In genomic region chr8:117479996-117480395, GRCm38 (mm10) we compare ENCODE assay signal across 20 mouse cellular contexts.
"Had no signal": no experiment of that assay in that cellular context is flagged by ENCODE, and none has a peak within 500 bp of the region (broad histone marks: within the 10 kb centered on the region; RNA-seq: fewer than 3 reads in every experiment).

No protein-coding gene starts in this region.

- H3K27me3 ChIP-seq: limb, embryonic 12.5 days; limb, embryonic 15.5 days; lung, embryonic 15.5 days; midbrain, embryonic 12.5 days; midbrain, embryonic 15.5 days; neural tube, embryonic 13.5 days had no signal

- H3K9me3 ChIP-seq: limb, embryonic 12.5 days; limb, embryonic 15.5 days; lung, embryonic 15.5 days; midbrain, embryonic 12.5 days; midbrain, embryonic 15.5 days; neural tube, embryonic 13.5 days had no signal

- H3K36me3 ChIP-seq: limb, embryonic 12.5 days; limb, embryonic 15.5 days; lung, embryonic 15.5 days; midbrain, embryonic 12.5 days; midbrain, embryonic 15.5 days; neural tube, embryonic 13.5 days had no signal

- H3K27ac ChIP-seq: kidney, postnatal 0 days; layer of hippocampus, adult 2 months; limb, embryonic 12.5 days; limb, embryonic 15.5 days; liver, embryonic 14.5 days; lung, embryonic 15.5 days; midbrain, embryonic 12.5 days; midbrain, embryonic 15.5 days; neural tube, embryonic 13.5 days had no signal

- ATAC-seq: midbrain, embryonic 15.5 days had no signal

- H3K9ac ChIP-seq: limb, embryonic 12.5 days; limb, embryonic 15.5 days; liver, embryonic 14.5 days; lung, embryonic 15.5 days; midbrain, embryonic 12.5 days; midbrain, embryonic 15.5 days; neural tube, embryonic 13.5 days had no signal

- DNase-seq: kidney, adult 2 months; kidney, postnatal 25 days; layer of hippocampus, adult 9-11 months; left cerebral cortex, postnatal 4 days; lung, adult 18-20 months; right cerebral cortex, postnatal 25 days; spleen, adult 18-20 months; thymus, adult 18-20 months; thymus, postnatal 36 days had no signal

- H3K4me2 ChIP-seq: limb, embryonic 12.5 days; limb, embryonic 15.5 days; liver, embryonic 11.5 days; lung, embryonic 15.5 days; midbrain, embryonic 12.5 days; midbrain, embryonic 15.5 days; neural tube, embryonic 13.5 days had no signal

- H3K4me1 ChIP-seq: limb, embryonic 12.5 days; limb, embryonic 15.5 days; lung, embryonic 15.5 days; midbrain, embryonic 12.5 days; midbrain, embryonic 15.5 days; neural tube, embryonic 13.5 days had no signal

- H3K4me3 ChIP-seq: layer of hippocampus, adult 2 months; limb, embryonic 12.5 days; limb, embryonic 15.5 days; lung, embryonic 15.5 days; midbrain, embryonic 12.5 days; midbrain, embryonic 15.5 days; myocyte; neural tube, embryonic 13.5 days had no signal
